Mouse (Mus musculus) gastrocnemius, adult 18-20 months (tissue): ENCODE results near the gene Myh8. TPM values are rescaled to one million over a fixed set of nuclear protein-coding genes. Genes with fewer than 3 reads are reported as not detected.

ENCODE experiments used
- DNase-seq: peaks from one replicate; pipeline ENCODE4 v3.0.0; 2021; ENCODE audit warnings: low spot score
- long read RNA-seq, 2 experiments: library from polyadenylated mRNA; stranded (forward); transcript quantifications; one replicate each; pipeline ENCODE4 v2.0.0; 2021
- total RNA-seq, 2 experiments: library from RNA; stranded (reverse); gene quantifications; 2 replicates each; pipeline ENCODE4 v1.2.3; 2021

Gene Myh8
- 100 to 1,000 TPM; 257 to 267 TPM for total RNA-seq
- long read RNA-seq, experiment 1, partial matches to known transcripts, result 1 of 1 reads
- long read RNA-seq, experiment 1, other reads (novel, unspliced or antisense), result 0 of 1 reads
- long read RNA-seq, experiment 2, partial matches to known transcripts, result 1 of 1 reads
- long read RNA-seq, experiment 2, other reads (novel, unspliced or antisense), result 0 of 1 reads

GRCm38 (mm10) chr11:67276601-67277174, at the start of gene Myh8:
TSS of gene Myh8 (plus strand) at chr11:67277124.
- DNase-seq, result no peak

- DNase-seq, result no peak
Observed at GRCm38 (mm10) chr11:67228731-67229130, 48.2 kb upstream of the Myh8 start.

- DNase-seq, result no peak
Observed at GRCm38 (mm10) chr11:67229166-67229565, 47.8 kb upstream of the Myh8 start.

- DNase-seq, result peak; percentile 73
Observed at GRCm38 (mm10) chr11:67229946-67230345, 47.0 kb upstream of the Myh8 start.

GRCm38 (mm10) chr11:67235639-67236358, 41.1 kb upstream of the Myh8 start:
- peak; percentile 88 for DNase-seq

- DNase-seq, result peak; percentile 36
Observed at GRCm38 (mm10) chr11:67236799-67237198, 40.1 kb upstream of the Myh8 start.

- peak; percentile 67 for DNase-seq
Observed at GRCm38 (mm10) chr11:67237481-67238079, 39.3 kb upstream of the Myh8 start, which contains the start of gene Myh4. TSS of gene Myh4 (plus strand) at chr11:67238029.

- DNase-seq, result peak; percentile 40
Observed at GRCm38 (mm10) chr11:67241051-67241450, 35.9 kb upstream of the Myh8 start.

GRCm38 (mm10) chr11:67253691-67254090, 23.2 kb upstream of the Myh8 start:
- DNase-seq, result no peak

GRCm38 (mm10) chr11:67257048-67257447, 19.9 kb upstream of the Myh8 start:
- DNase-seq, result peak; percentile 29

GRCm38 (mm10) chr11:67260956-67261355, 16.0 kb upstream of the Myh8 start:
- peak; percentile 51 for DNase-seq

- DNase-seq, result no peak
Observed at GRCm38 (mm10) chr11:67293440-67293839, 16.5 kb downstream of the Myh8 start.

- DNase-seq, result no peak
Observed at GRCm38 (mm10) chr11:67313733-67314452, 37.0 kb downstream of the Myh8 start.

- DNase-seq, result no peak
Observed at GRCm38 (mm10) chr11:67321358-67321757, 44.4 kb downstream of the Myh8 start, which contains the start of gene Myh13. TSS of gene Myh13 (plus strand) at chr11:67321658.

GRCm38 (mm10) chr11:67326536-67326935, 49.6 kb downstream of the Myh8 start:
- DNase-seq, result no peak

GRCm38 (mm10) chr11:67344556-67344955, 67.6 kb downstream of the Myh8 start:
- DNase-seq, result no peak

GRCm38 (mm10) chr11:67345186-67345855, 68.4 kb downstream of the Myh8 start:
- no peak for DNase-seq

GRCm38 (mm10) chr11:67345856-67346236, 68.9 kb downstream of the Myh8 start:
- no peak for DNase-seq

- peak; percentile 78 for DNase-seq
Observed at GRCm38 (mm10) chr11:67350153-67350768, 73.3 kb downstream of the Myh8 start.

- no peak for DNase-seq
Observed at GRCm38 (mm10) chr11:67353011-67353410, 76.1 kb downstream of the Myh8 start.

GRCm38 (mm10) chr11:67358031-67358430, 81.1 kb downstream of the Myh8 start:
- DNase-seq, result no peak
